Mouse (Mus musculus) liver, postnatal 0 days (tissue): ENCODE measurements at regions not wholly inside any gene's neighbourhood (a gene's known extent, or its start where the extent isn't known, plus 50 kb on each side); places are given as distances from the start of the nearest gene placed in this dataset.

ENCODE experiments used
- CTCF ChIP-seq: sonication (generic); IDR thresholded peaks from 2 replicates; pipeline ENCODE4 v1.5.1; 2016; ENCODE audit warnings: antibody characterized with exemption, low read depth
- EP300 ChIP-seq: IDR thresholded peaks from 2 replicates; pipeline ENCODE4 v1.6.1; 2016; ENCODE audit warnings: antibody characterized with exemption, low read depth, mild to moderate bottlenecking

DNA sequence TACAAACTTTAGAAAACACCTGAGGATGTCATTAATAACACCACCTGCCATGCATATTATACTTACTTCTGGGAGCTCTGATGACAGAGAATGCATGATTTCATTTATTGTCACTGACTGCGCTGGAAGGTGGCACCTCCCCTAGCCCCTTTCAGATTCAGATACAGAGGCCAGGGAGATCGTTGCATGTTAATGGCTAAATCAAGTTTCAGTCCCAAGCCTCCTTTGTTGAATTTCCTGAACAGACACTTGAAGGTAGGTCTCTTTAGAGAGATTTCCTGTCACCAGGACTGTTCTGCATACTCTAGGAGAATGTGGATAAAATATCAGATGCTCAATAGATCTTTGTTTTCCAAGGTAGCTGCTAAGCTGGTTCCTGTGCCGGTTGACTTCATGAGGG lies 143.5 kb upstream of the Podxl start:
- TF ChIP-seq CTCF (no peak), EP300 (no peak)
